Mouse (Mus musculus): ENCODE results near the gene Ces2g. TPM values are rescaled to one million over a fixed set of nuclear protein-coding genes. Genes with fewer than 3 reads are reported as not detected.

Gene Ces2g
- total RNA-seq (2021): under 1 TPM; 0.40 to 0.50 TPM
- long read RNA-seq, experiment 1, partial matches to known transcripts: 1 of 1 reads
- long read RNA-seq, experiment 1, other reads (novel, unspliced or antisense): 0 of 1 reads
- long read RNA-seq, experiment 2: 0 reads

DNA sequence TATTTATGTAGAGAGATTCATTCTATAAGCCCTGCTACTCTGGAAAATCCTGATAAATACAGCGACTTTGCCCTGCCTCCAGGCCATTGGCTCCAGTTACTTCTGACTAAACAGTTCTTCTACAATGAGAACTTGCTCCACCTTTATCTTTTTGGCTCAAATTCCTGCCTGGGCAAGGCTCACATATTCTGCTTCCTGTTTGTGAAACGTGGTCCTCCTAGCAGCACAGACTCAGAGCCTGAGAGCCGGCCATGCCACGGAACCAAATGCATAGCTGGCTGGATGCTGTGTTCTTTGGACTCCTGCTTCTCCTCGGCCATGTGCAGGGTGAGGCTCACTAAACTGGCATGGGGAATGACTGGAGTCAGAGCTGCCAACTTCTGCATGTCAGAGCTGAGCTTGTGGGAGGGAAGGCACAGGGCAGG, at the start of gene Ces2g:
Ces2g (plus strand) TSS at position 182 of the 425 bp plus-strand sequence.
- DNase-seq (ENCODE audit: low spot score): peak; percentile 16

DNA sequence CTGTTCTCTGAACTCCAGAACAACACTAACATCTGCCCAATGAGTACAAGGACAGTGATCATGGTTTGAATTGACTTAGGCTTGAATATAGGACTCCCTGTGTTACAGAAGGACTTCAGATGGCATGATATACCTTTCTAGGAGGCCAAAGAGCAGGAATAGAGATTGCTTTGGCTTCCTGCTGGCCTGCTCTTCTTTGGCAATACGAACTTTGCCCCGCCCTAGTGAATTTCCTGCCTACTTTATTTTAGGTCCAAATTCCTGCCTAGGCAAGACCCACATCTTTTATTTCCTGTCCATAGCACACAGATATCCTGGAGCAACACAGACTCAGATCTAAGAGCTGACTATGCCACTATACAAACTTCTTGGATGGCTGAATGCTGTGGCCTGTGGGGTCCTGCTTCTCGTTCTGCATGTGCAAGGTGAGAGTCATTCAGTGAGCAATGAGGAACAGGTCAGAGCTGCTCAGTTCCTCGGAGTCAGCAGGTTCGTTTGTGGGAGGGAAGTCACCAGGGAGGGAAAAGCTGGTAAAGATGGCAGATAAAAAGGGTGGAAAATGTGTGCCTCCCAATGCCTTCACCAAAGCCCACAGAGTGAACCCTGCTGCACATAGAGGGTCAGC, 35.4 kb upstream of the Ces2g start, which contains the start of gene Ces2e:
Ces2e (plus strand) TSS at position 289 of the 625 bp plus-strand sequence.
- DNase-seq (ENCODE audit: low spot score): no peak

DNA sequence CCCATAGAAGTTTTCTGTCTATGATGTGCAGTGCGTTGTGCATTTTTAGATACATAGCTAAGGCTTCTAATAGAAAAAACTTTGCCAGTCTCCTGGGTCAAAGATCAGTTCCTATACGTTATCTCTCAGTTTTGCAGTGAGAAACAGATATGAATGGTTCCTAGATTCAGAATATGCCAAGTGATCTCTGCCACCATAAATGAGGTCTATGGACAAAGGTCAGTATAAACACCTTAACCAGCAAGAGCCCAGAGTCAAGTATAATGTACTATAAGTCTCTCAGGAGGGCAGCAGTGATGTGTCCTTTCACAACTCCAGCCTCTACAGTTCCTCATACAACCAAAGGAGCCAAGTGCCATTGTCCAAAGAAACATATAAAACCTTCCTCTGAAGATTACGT, 34.2 kb upstream of the Ces2g start:
- no peak for DNase-seq (ENCODE audit: low spot score)

DNA sequence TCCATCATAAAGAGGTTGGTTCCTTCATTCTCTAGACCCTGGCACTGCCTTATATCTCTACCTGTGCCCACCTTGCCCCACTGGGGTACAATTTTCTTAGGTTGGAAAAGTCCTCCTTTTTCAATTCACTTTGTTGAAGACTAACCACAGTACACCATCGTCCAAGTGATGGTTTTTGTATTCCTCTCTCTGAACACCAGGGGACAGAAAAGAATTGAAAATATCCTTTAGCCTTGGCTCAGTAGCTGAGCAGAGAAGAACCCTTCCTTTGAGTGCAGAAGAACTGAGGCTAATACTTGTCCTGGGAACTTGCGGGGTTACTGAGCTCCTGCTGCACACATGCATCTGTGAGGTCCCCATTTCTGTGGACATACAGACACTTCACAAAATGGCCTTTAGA, 16.9 kb upstream of the Ces2g start:
- DNase-seq (ENCODE audit: low spot score): no peak

DNA sequence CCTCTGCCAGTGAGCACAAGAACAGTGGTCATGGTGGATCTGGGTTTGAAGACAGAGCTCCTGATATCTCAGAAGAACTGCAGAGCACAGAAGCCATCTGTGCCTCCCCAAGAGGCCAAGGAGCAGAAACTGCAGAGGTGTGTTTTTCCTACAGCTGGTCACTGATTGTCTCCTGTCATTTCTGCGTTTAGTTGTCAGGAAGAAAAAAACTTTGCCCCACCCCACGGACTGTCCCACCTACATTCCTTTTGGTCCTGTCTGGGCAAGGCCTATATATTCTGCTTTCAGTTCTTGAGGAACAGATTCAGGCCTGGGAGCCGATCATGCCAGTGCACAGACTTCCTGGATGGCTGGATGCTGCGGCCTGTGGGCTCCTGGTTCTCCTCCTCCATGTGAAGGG, 14.5 kb upstream of the Ces2g start, which contains the start of gene Ces2f:
Ces2f (plus strand) TSS at position 301 of the 400 bp plus-strand sequence.
- no peak for DNase-seq (ENCODE audit: low spot score)

DNA sequence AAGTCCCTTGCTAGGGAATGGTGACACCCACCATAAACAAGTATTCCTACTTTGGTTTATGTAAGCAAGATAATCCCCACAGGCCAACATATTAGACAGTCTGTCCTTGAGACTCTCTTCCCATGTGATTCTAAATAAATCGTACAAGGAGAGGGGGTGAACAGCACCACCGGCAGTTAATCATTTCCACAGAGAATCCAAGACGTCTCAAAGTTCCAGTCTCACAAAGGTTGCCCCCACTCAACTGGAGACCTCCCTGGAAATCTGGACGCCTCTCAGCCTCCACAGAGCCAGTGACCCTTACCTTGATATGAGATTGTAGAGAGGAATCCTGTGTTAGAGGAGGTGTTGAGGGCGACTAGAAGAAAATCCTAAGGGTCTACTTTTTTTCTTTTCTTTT, 12.5 kb upstream of the Ces2g start:
- no peak for DNase-seq (ENCODE audit: low spot score)

DNA sequence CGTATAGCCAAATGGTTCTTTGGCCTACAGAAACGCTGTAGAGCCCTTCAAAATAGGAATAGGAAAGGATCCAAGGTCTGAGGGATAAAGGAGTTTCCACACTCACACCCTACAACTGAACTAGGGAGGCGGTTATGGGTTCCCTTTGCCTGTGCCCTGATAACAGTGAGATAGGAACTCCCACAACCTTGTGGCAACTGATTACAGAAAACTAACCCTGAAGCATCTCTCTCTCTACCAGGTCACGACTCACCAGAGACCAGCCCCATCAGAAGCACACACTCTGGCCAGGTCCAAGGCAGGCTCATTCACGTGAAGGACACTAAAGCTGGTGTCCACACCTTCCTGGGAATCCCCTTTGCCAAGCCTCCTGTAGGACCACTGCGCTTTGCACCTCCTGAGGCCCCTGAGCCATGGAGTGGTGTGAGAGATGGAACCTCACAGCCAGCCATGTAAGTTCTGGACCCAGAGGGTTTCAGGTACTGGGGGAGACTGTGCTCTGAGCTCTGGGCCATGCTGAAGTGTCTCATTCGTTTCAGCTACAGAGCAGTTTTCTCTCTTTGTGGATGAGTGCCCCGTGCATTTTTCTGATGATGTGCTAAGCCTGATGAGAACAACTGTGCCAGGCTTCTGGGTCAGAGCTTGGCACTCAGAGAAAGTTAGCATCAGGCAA, 847 bp downstream of the Ces2g start:
- DNase-seq (ENCODE audit: low spot score): no peak

DNA sequence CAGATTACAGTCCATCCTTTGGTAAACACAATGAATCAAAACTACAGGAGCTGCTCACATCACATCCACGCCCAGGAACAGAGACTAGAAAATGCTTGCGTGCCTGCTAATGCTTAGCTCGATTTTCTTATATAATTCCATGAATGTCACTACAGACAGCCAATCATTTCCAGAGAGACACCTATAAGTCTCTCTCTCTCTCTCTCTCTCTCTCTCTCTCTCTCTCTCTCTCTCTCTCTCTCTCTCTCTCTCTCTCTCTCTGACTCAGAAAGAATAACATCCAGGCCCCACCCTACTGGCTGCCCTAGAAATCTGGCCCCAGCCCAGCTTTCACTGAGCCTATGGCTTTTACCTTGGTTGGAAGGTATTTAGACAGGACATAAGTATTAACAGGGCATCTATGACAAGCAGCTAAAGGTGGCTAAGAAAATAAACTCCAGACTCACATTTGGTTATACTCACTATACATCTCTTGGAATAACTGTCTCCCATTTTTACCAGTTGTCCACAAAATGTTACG, 1.9 kb downstream of the Ces2g start:
- DNase-seq (ENCODE audit: low spot score): no peak

DNA sequence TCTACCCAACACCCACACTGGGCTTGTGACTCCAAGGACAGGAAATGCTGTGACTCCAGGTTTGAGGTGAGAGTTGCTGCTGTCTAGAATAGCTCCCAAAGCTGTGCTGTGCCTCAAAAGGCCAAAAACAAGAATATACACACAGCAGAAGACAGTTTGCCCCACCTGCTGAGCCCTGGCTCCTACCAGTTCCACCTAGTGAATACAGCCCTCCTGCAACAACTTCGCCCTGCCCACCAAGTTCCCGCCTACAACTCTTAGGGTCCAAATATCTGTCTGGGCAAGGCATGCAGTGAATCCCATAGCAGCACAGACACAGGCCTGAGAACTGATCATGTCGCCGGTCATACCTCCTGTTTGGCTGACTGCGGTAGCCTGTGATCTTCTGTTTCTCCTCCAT, 22.6 kb downstream of the Ces2g start:
- DNase-seq (ENCODE audit: low spot score): no peak

DNA sequence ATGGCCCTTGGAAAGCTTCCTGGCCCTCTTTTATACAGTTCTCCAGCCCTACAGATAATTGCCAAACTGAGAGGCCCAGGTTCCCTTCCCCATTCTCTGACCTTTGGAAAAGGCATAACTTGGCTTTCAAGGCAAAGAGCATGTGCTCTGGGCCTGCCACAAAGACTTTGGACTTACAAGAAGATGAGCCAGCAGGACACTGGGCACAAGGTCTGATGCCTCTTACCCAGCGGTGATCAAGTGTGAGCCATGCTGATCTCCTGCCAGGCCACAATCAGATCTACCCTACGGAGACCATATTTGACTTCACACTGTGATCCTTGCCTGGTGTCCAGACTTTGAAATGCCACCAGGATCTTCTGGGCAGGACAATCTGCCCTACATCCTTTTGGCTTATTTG, 23.4 kb downstream of the Ces2g start:
- no peak for DNase-seq (ENCODE audit: low spot score)

DNA sequence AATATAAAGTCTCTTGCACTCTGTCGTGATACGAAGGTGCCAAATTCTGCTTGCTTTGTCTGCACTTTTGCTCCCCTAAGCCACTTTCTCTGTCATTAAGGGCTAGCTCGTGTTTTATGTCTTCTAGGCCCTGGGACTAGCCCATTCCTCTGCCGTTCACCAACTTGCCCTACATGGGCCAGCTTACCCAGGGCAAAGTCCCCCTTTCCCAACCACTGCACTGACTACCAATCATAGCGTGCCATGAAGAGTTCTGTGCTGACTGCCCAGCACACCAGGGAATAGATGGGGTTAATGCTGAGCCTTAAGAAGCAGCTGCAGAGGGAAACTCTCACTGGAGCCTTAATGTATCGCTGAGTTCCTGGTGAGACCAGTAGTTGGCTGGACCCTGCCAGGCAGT, 36.7 kb downstream of the Ces2g start:
- DNase-seq (ENCODE audit: low spot score): no peak

DNA sequence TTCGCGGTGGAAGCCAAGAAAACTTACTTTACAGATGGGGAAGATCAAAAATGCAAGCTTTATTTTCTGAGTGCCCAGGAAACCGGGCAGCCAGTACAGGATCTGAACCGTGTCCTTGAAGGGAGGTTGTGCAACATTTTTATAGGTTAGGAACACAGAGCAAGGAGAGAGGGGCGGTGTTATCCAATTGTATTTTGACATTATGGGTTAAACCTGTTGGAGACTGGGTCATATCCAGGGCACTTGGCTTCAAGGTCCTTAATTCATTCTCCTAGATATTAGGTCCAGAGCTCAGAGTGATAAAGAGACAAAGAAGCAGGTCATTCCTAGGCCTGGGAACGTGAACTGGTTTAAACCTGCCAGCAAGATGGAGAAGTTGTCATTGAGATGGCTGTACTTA, 37.7 kb downstream of the Ces2g start:
- no peak for DNase-seq (ENCODE audit: low spot score)

DNA sequence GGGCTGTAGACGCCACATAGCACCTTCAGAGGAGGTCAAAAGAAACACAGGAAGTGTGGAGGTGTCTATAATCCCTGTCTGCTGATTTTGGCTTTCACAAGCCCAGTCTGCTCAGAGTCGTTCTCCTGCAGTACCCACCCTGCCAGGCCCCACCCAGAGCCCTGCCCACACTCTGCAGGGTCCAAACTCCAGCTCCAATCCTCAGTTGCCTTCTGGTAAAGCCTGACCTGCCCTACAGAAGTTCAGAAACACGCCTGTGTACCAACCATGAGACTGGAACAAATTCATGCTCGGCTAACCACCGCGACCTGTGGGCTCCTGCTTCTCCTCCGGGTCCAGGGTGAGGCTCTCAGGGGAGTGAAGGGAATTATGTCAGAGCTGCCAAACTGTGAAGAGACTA, 39.1 kb downstream of the Ces2g start, which contains the start of gene Ces2h:
Ces2h (plus strand) TSS at position 268 of the 400 bp plus-strand sequence.
- DNase-seq (ENCODE audit: low spot score): no peak

DNA sequence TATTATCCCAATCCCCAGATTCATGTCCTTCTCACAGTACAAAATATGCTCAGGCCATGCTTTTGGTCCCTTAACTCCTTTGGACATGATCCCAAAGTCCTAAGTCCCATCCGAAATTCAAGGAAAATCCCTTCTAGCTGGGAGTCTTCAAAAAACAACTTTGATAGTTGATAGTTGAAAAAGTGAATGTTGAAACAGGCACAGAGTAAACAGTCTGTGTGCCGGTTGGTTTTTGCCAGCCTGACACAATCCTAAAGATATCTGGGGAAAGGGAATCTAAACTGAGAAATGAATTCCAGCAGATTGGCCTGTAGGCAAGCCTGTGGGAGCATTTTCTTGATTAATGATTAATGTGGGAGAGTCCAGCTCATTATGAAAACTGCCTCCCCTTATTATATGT, 48.5 kb downstream of the Ces2g start:
- DNase-seq (ENCODE audit: low spot score): no peak

DNA sequence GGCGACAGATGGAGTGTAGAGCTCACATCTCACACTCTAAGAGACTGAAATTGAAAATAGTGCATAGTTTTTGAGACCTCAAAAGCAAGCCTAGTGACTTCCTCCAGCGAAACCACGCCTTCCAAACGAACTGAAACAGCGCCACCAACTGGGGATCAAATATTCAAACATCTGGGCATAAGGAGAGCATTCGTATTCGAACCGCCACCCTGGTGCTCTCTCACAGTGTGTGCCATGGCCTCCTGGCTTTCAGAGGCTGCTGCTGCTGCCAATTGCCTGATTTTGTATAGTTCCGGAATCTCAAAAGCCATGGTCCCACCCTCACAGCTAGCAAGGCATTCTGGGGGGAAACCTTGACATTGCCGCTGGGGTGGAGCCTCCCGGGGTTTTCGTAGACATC, 49.6 kb downstream of the Ces2g start:
- peak; percentile 28 for DNase-seq (ENCODE audit: low spot score)

DNA sequence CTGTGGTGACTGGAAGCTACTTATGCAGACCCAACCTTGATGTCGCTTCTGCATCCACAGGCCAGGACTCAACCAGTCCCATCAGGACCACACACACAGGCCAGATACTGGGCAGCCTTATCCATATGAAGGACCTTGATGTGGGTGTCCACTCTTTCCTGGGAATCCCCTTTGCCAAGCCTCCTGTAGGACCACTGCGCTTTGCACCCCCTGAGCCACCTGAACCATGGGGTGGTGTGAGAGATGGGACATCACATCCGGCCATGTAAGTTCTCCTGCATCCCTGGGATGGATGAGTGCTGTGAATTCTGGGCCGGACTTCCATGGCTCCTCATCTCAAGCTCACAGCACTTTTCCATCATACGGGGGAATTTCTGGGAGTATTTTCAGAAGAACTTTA, 52.9 kb downstream of the Ces2g start:
- DNase-seq (ENCODE audit: low spot score): no peak

Other genes starting within 250 kb of the Ces2g start
- not detected for gene Ces2a, start 227.7 kb upstream of the Ces2g start, total RNA-seq (2021)
- under 1 TPM; 0.14 to 0.19 TPM for gene Ces2b, start 130.1 kb upstream of the Ces2g start, total RNA-seq (2021)
- gene Ces2c, start 114.7 kb upstream of the Ces2g start, total RNA-seq (2021): under 1 TPM; 0.34 to 0.62 TPM
- gene Ces2e, start 35.5 kb upstream of the Ces2g start, total RNA-seq (2021): under 1 TPM in 1 of 2 experiments, not detected in 1; 0.19 TPM
- not detected for gene Ces2f, start 14.4 kb upstream of the Ces2g start, total RNA-seq (2021)
- gene Ces2h, start 39.1 kb downstream of the Ces2g start, total RNA-seq (2021): not detected
- gene Ces3a, start 86.9 kb downstream of the Ces2g start, total RNA-seq (2021): under 1 TPM in 1 of 2 experiments, not detected in 1; 0.57 TPM
- under 1 TPM in 1 of 2 experiments, not detected in 1; 0.12 TPM for gene Ces3b, start 122.0 kb downstream of the Ces2g start, total RNA-seq (2021)
- not detected for gene Ces4a, start 170.1 kb downstream of the Ces2g start, total RNA-seq (2021)
- gene Cbfb, start 209.0 kb downstream of the Ces2g start, total RNA-seq (2021): 10 to 100 TPM; 80.3 to 88.8 TPM